Mouse (Mus musculus) lung, postnatal 0 days (tissue): ENCODE results near the gene Mex3d. TPM values are rescaled to one million over a fixed set of nuclear protein-coding genes. Genes with fewer than 3 reads are reported as not detected.

Source experiments
- ATAC-seq: fragments of 200-750 bp; cut with Nextera tagmentation; 2 replicates; pipeline ENCODE4 v1.8.0; 2017; ENCODE audit warnings: moderate library complexity
- DNase-seq: peaks from one replicate; pipeline ENCODE4 v3.0.0-alpha.2; 2016; ENCODE audit warnings: low spot score
- H3K27ac ChIP-seq: fragments of 300-500 bp; sonication (generic); 2 replicates; pipeline ENCODE4 v1.5.1; 2014; ENCODE audit warnings: antibody characterized with exemption, mild to moderate bottlenecking, low read length, mixed read lengths
- H3K27me3 ChIP-seq: fragments of 300-500 bp; sonication (generic); replicated peaks from 2 replicates; pipeline ENCODE4 v1.6.1; 2014; ENCODE audit warnings: low read length, mixed read lengths; ENCODE audit not compliant: insufficient read depth
- H3K36me3 ChIP-seq: fragments of 300-500 bp; sonication (generic); 2 replicates; pipeline ENCODE4 v1.6.1; 2014; ENCODE audit warnings: low read length, mixed read lengths; ENCODE audit not compliant: insufficient read depth
- H3K4me1 ChIP-seq: fragments of 300-500 bp; sonication (generic); 2 replicates; pipeline ENCODE4 v1.6.1; 2014; ENCODE audit warnings: antibody characterized with exemption, low read depth, low read length, mixed read lengths; ENCODE audit not compliant: insufficient read depth
- H3K4me2 ChIP-seq: fragments of 300-500 bp; sonication (generic); replicated peaks from 2 replicates; pipeline ENCODE4 v1.6.1; 2014; ENCODE audit warnings: low read depth, mild to moderate bottlenecking, low read length, moderate library complexity, mixed read lengths
- H3K4me3 ChIP-seq: fragments of 300-500 bp; sonication (generic); 2 replicates; pipeline ENCODE4 v1.5.1; 2014; ENCODE audit warnings: low read depth, low read length
- H3K9ac ChIP-seq: fragments of 300-500 bp; sonication (generic); replicated peaks from 2 replicates; pipeline ENCODE4 v1.6.1; 2014; ENCODE audit warnings: low read depth, mild to moderate bottlenecking
- H3K9me3 ChIP-seq: fragments of 300-500 bp; sonication (generic); 2 replicates; pipeline ENCODE4 v1.6.1; 2016; ENCODE audit warnings: low read length, mixed read lengths
- CTCF ChIP-seq: IDR thresholded peaks from 2 replicates; pipeline ENCODE4 v1.5.1; 2016; ENCODE audit warnings: antibody characterized with exemption, mild to moderate bottlenecking
- EP300 ChIP-seq: IDR thresholded peaks from 2 replicates; pipeline ENCODE4 v1.6.1; 2016; ENCODE audit warnings: antibody characterized with exemption, mild to moderate bottlenecking, control low read depth
- WGBS: fragments of 180-500 bp; shearing (Covaris S2); extraction: QIAGEN DNeasy Blood & Tissue Kit; methylation state at CpG from one replicate; pipeline ENCODE4 v1.1.7; 2014; 5-methylcytosine and 5-hydroxymethylcytosine counted together
- polyA plus RNA-seq: library from polyadenylated mRNA; unstranded; fragments of >200 nt; fragmentation: Nextera tagmentation; extraction: Ambion mirVana; gene quantifications from 2 replicates; pipeline ENCODE4 v1.2.1, GENCODE M21; 2015

The Mex3d gene
- polyA plus RNA-seq, 1 experiment from 2014 or later: 6.0 TPM

DNA sequence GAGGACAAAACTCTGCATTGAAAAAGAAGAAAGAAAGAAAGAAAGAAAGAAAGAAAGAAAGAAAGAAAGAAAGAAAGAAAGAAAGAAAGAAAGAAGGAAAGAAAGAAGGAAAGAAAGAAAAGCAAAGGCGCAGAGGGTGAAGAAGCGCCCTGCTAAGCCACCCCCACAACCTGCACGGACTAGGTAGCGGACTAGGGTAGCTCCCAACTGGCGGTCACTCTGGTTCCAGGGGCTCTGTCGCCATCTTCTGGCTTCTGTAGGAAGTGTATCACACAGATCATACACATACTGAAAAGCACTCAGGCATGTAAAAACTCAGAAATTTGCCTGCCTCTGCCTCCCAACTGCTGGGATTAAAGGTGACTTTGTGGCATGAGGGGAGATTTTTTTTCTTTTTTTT is 13.4 kb downstream of the Mex3d start:
- no peak overlapping the region for H3K4me3 ChIP-seq
- 18% methylated on average over 6 of the region's 6 CpGs for WGBS
- peak; percentile 53; the same call in 1 of the 2 replicates for ATAC-seq

DNA sequence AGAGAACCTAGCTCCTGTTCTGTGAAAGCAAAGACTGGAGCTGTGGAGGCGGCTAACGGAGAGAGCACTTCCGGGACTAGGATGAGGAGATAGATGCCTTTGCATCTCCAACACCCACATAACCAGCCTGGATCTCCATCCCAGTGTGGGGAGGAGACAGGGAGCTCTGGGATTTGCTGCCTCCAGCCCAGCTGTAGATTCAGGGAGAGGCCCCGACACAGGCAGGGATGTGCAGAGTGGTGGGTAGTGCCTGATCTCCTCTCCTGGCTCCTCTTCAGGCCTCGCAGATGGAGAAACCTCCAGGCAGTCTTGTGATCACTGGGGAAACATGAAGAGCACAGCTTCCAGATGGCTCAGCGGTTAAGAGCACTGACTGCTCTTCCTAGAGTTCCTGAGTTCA is 14.8 kb downstream of the Mex3d start:
- H3K9ac ChIP-seq: no peak overlapping the region
- no peaks in the 10 kb centered on the region for H3K4me1 ChIP-seq
- TF ChIP-seq EP300 (no peak), CTCF (no peak)
- no peak overlapping the region for H3K4me3 ChIP-seq
- H3K4me2 ChIP-seq: no peak overlapping the region
- no peaks in the 10 kb centered on the region for H3K9me3 ChIP-seq
- H3K27me3 ChIP-seq: no peaks in the 10 kb centered on the region
- H3K36me3 ChIP-seq: no peaks in the 10 kb centered on the region
- ATAC-seq (no peak), DNase-seq (no peak)
- no peak overlapping the region for H3K27ac ChIP-seq
- 82% methylated on average over 6 of the region's 6 CpGs for WGBS

More for the DNA sequence above, 13.4 kb downstream of the Mex3d start:
- Histone ChIP-seq H3K9ac (no peak overlapping the region), H3K4me1 (no peaks in the 10 kb centered on the region), H3K27me3 (no peaks in the 10 kb centered on the region), H3K36me3 (no peaks in the 10 kb centered on the region), H3K9me3 (no peaks in the 10 kb centered on the region), H3K4me2 (no peak overlapping the region), H3K27ac (no peak overlapping the region)
- peak; percentile 79 for DNase-seq
- TF ChIP-seq CTCF (peak; percentile 74), EP300 (no peak)

DNA sequence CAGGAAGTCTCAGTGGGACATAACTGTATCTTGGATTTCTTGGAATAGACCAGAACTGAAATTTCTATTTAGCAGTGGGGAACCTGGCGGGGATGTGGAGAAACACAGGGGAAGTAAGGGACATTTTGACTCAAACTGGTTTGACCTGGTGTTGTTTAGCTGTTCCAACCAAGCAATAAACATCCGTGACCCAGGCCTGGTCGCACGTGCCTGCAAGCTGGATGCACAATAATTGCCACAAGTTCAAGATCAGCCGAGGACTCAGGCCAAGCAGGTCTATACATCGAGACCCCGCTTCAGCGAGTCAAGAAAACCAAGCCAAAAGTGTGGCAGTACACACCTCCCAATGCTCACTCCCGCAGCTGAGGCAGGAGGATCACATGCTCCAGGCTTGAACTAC is 15.5 kb downstream of the Mex3d start:
- Histone ChIP-seq H3K9ac (no peak overlapping the region), H3K27ac (no peak overlapping the region), H3K4me1 (no peaks in the 10 kb centered on the region), H3K36me3 (no peaks in the 10 kb centered on the region), H3K4me3 (no peak overlapping the region), H3K27me3 (no peaks in the 10 kb centered on the region), H3K9me3 (no peaks in the 10 kb centered on the region), H3K4me2 (no peak overlapping the region)
- TF ChIP-seq EP300 (no peak), CTCF (no peak)
- 54% methylated on average over 9 of the region's 9 CpGs for WGBS
- ATAC-seq (no peak), DNase-seq (no peak)

DNA sequence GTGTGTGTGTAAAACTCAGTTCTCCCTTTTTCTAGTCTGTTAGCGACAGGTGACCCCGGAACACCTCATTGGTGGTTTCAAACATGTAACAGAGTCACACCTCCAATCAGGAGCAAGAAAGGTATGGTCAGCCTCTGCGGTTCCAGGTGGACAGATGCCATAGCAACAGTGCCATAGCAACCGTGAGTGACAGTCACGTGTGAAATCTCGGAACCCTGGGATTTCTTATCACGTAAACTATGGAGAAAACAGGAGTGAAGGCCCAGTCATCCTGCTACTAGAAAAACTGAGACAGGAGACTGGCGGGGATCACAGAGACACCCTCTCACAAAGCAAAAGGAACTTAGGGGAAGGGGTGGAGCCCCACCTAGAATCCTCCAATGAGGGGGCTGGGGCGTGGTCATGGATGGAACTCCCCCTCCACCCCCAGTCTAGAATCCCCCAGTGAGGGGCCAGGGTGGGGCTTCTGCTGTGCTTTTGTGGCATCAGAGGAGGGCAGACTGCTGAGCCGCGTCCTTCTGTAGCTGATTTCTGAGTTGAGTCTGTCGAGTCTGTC is 16.0 kb downstream of the Mex3d start:
- DNase-seq (peak; percentile 80), ATAC-seq (peak; percentile 84)
- TF ChIP-seq CTCF: no peak
- TF ChIP-seq EP300: no peak
- no peak overlapping the region for H3K4me3 ChIP-seq
- H3K36me3 ChIP-seq: no peaks in the 10 kb centered on the region
- H3K9ac ChIP-seq: no peak overlapping the region
- H3K4me2 ChIP-seq: no peak overlapping the region
- H3K9me3 ChIP-seq: no peaks in the 10 kb centered on the region
- H3K27ac ChIP-seq: no peak overlapping the region
- H3K4me1 ChIP-seq: no peaks in the 10 kb centered on the region
- no peaks in the 10 kb centered on the region for H3K27me3 ChIP-seq
- WGBS: 9% methylated on average over 12 of the region's 12 CpGs

DNA sequence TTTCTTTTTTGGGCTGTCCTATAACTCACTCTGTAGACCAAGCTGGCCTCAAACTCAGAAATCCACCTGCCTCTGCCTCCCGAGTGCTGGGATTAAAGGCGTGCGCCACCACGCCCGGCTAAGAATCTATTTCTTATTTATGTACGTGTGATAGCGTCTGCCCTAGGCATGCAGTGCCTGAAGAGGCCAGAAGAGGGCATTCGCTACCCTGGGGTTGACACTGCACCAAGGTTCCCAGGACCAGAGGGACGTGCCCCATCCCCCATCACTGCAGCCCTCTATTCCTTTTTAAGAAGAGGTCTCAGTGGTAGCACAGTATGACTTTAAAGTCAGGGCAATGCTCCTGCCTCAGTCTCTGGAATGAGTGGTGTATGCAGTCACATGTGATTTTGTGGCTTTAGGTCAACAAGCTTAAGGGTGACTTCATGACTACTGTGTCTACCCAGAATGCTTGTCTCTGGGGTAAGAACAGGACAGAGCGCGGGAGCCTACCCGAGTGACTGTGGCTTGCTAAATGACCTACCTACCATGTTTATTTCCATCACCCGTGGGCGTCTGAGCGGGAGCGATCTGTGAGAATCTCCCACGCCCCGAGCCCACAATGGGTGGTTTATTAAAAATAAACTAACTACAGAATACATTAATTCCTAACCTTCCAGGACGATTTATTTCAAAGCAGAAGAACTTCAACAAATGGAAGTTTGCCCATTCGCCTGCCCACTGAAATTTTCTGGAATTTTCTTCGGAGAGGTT is 17.3 kb downstream of the Mex3d start:
- Histone ChIP-seq H3K36me3 (no peaks in the 10 kb centered on the region), H3K9ac (no peak overlapping the region), H3K9me3 (no peaks in the 10 kb centered on the region), H3K27me3 (no peaks in the 10 kb centered on the region), H3K4me3 (no peak overlapping the region), H3K4me1 (no peaks in the 10 kb centered on the region), H3K27ac (no peak overlapping the region), H3K4me2 (no peak overlapping the region)
- ATAC-seq (no peak), DNase-seq (no peak)
- WGBS: 73% methylated on average over 21 of the region's 21 CpGs
- TF ChIP-seq EP300 (no peak), CTCF (peak; percentile 40)

DNA sequence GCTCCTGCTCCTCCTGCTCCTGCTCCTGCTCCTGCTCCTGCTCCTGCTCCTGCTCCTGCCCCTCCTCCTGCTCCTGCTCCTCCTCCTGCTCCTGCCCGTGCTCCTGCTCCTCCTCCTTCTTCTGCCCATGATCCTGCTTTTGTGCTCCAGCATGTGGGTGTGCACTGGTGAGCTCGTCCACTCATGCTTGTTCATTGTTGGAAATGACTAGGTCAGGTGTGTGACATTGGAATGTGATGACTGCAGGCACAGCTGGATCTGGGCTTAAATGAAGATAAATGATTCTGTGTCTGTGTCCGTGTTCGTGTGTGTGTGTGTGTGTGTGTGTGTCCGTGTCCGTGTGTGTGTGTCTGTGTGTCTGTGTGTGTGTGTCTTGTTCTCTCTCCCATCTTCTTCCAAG is 19.1 kb downstream of the Mex3d start:
- H3K4me1 ChIP-seq: no peaks in the 10 kb centered on the region
- H3K36me3 ChIP-seq: no peaks in the 10 kb centered on the region
- no peak overlapping the region for H3K27ac ChIP-seq
- H3K9ac ChIP-seq: no peak overlapping the region
- 84% methylated on average over 6 of the region's 6 CpGs for WGBS
- no peak overlapping the region for H3K4me2 ChIP-seq
- no peak for TF ChIP-seq EP300
- TF ChIP-seq CTCF: no peak
- no peaks in the 10 kb centered on the region for H3K9me3 ChIP-seq
- no peak for DNase-seq
- no peaks in the 10 kb centered on the region for H3K27me3 ChIP-seq
- no peak for ATAC-seq
- no peak overlapping the region for H3K4me3 ChIP-seq
